Mouse (Mus musculus) hindbrain, embryonic 11.5 days (tissue): ENCODE measurements around the gene Tmem238l. TPM values are rescaled to one million over a fixed set of nuclear protein-coding genes. Genes with fewer than 3 reads are reported as not detected.

ENCODE experiments used
- ATAC-seq: fragments of 200-750 bp; cut with Nextera tagmentation; 2 replicates; pipeline ENCODE4 v1.8.0; 2017; ENCODE audit warnings: mild to moderate bottlenecking, moderate TSS enrichment, moderate library complexity; ENCODE audit not compliant: low FRiP score
- DNase-seq: peaks from one replicate; pipeline ENCODE4 v3.0.0-alpha.2; 2015; ENCODE audit warnings: low spot score
- H3K27ac ChIP-seq: fragments of 300-500 bp; sonication (generic); 2 replicates; pipeline ENCODE4 v1.5.1; 2014; ENCODE audit warnings: mild to moderate bottlenecking, low read depth, low read length
- H3K27me3 ChIP-seq: fragments of 300-500 bp; sonication (generic); 2 replicates; pipeline ENCODE4 v1.6.1; 2014; ENCODE audit warnings: mild to moderate bottlenecking, low read length, moderate library complexity, mixed read lengths; ENCODE audit not compliant: control insufficient read depth, insufficient read depth
- H3K36me3 ChIP-seq: fragments of 300-500 bp; sonication (generic); 2 replicates; pipeline ENCODE4 v1.6.1; 2014; ENCODE audit warnings: mild to moderate bottlenecking, low read length, moderate library complexity, mixed read lengths; ENCODE audit not compliant: control insufficient read depth, insufficient read depth
- H3K4me1 ChIP-seq: fragments of 300-500 bp; sonication (generic); replicated peaks from 2 replicates; pipeline ENCODE4 v1.6.1; 2014; ENCODE audit warnings: low read length, mixed read lengths; ENCODE audit not compliant: control insufficient read depth, insufficient read depth
- H3K4me2 ChIP-seq: fragments of 300-500 bp; sonication (generic); replicated peaks from 2 replicates; pipeline ENCODE4 v1.6.1; 2014; ENCODE audit warnings: mild to moderate bottlenecking, low read depth, low read length
- H3K4me3 ChIP-seq: fragments of 300-500 bp; sonication (generic); 2 replicates; pipeline ENCODE4 v1.5.1; 2014; ENCODE audit warnings: low read depth, low read length
- H3K9ac ChIP-seq: fragments of 300-500 bp; sonication (generic); 2 replicates; pipeline ENCODE4 v1.6.1; 2014; ENCODE audit warnings: low read depth, low read length
- H3K9me3 ChIP-seq: fragments of 300-500 bp; sonication (generic); 2 replicates; pipeline ENCODE4 v1.6.1; 2016; ENCODE audit warnings: low read length; ENCODE audit not compliant: control insufficient read depth
- WGBS: fragments of 180-500 bp; shearing (Covaris S2); extraction: QIAGEN DNeasy Blood & Tissue Kit; methylation state at CpG from one replicate; pipeline ENCODE4 v1.1.7; 2014; 5-methylcytosine and 5-hydroxymethylcytosine counted together
- polyA plus RNA-seq: library from polyadenylated mRNA; unstranded; fragments of >200 nt; fragmentation: Nextera tagmentation; extraction: Ambion mirVana; gene quantifications from 2 replicates; pipeline ENCODE4 v1.2.1, GENCODE M21; 2014

Gene Tmem238l
- not detected in 2 replicates for polyA plus RNA-seq

DNA sequence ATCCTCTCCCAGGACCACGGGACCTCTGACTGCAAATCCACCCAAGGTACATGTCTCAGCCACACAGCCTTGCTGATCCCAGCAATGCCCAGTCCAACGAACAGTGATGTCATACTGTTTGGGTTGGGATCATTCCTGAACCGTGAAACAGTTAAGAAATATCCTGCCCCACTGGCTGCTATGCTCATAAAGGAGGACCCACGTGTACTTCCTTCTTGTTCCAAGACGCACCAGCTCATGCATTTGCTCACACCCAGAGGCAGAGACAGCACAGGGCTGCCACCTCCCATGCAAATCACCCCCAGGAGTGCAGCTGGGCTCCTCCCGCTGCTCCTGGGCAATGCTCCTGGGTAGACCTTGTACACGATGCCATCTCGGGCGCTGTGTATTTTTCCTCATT, at the start of gene Tmem238l:
Gene Tmem238l (plus strand): TSS at position 336 of the 400 bp plus-strand sequence.
- no peak within 1 kb of the TSS for H3K27ac ChIP-seq
- H3K9me3 ChIP-seq = no peaks in the 10 kb centered on the region
- H3K4me3 ChIP-seq = no peak within 1 kb of the TSS
- H3K27me3 ChIP-seq = no peaks in the 10 kb centered on the region
- no peak within 1 kb of the TSS for H3K9ac ChIP-seq
- H3K4me2 ChIP-seq = no peak within 1 kb of the TSS
- ATAC-seq = no peak
- DNase-seq = no peak
- no peaks in the 10 kb centered on the region for H3K36me3 ChIP-seq
- WGBS = 84% methylated on average over 9 of the region's 9 CpGs
- no peaks in the 10 kb centered on the region for H3K4me1 ChIP-seq

GRCm38 (mm10) chr11:66911811-66912210, 44.6 kb upstream of the Tmem238l start, which contains the start of gene Pirt:
TSS of gene Pirt (plus strand) at chr11:66911981.
- Histone ChIP-seq H3K9me3 (no peaks in the 10 kb centered on the region), H3K4me3 (no peak within 1 kb of the TSS), H3K27me3 (no peaks in the 10 kb centered on the region), H3K27ac (no peak within 1 kb of the TSS), H3K36me3 (no peaks in the 10 kb centered on the region), H3K9ac (no peak within 1 kb of the TSS), H3K4me1 (no peaks in the 10 kb centered on the region), H3K4me2 (no peak within 1 kb of the TSS)
- no peak for ATAC-seq
- DNase-seq = no peak
- 51% methylated on average over 10 of the region's 10 CpGs for WGBS

- no peaks in the 10 kb centered on the region for H3K9me3 ChIP-seq
- WGBS = 55% methylated on average over 17 of the region's 17 CpGs
- H3K27me3 ChIP-seq = no peaks in the 10 kb centered on the region
- H3K9ac ChIP-seq = no peak overlapping the region
- ATAC-seq = no peak
- no peaks in the 10 kb centered on the region for H3K4me1 ChIP-seq
- H3K27ac ChIP-seq = no peak overlapping the region
- H3K4me2 ChIP-seq = no peak overlapping the region
- no peaks in the 10 kb centered on the region for H3K36me3 ChIP-seq
- H3K4me3 ChIP-seq = no peak overlapping the region
- no peak for DNase-seq
Observed at GRCm38 (mm10) chr11:66912531-66913458, 43.6 kb upstream of the Tmem238l start.

DNA sequence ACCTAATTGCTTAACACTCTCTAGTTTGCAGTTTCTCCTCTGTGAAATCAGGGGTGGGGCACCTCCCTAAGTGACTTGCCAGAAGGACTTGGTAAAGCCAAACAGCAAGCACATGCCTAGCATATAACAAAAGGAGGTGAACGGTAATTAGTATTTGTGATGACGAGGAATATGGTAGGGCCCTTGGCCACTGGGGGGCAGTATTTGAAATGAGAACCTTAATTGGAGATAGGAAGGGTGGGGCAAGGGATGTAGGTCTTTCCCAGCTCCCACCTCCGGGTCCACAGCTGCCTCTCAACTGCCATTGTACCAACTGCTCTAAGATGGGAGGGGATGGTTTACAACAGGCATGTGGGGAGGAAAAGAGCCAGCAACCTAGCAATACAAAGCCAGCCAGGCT, 42.2 kb upstream of the Tmem238l start:
- Histone ChIP-seq H3K4me1 (no peaks in the 10 kb centered on the region), H3K27ac (no peak overlapping the region), H3K4me3 (no peak overlapping the region), H3K27me3 (no peaks in the 10 kb centered on the region), H3K9me3 (no peaks in the 10 kb centered on the region), H3K9ac (no peak overlapping the region), H3K4me2 (no peak overlapping the region), H3K36me3 (no peaks in the 10 kb centered on the region)
- DNase-seq (peak; percentile 67), ATAC-seq (no peak)
- 33% methylated on average over 3 of the region's 3 CpGs for WGBS

DNA sequence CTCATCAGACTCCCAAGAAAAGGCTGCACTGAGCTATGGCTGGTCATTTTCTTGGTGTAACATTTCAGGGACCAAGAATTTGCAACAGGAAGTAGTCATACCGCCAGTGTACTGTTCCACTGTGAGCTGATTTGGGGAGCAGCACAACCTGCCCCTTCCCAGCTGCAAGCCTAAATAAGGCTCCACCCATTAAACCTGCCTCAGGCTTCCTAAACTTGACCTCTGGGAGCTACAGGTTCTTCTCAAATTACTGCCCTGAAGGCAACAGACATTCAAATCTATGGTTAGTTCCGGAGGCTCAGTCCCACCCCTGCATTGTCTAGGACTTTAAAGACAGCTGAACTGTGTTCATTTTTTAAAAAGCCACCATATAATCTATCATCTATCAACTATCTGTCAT, 36.4 kb upstream of the Tmem238l start:
- no peaks in the 10 kb centered on the region; the same call in 1 of the 2 replicates for H3K4me1 ChIP-seq
- whole genome bisulfite sequencing = 69% methylated on average over 2 of the region's 2 CpGs
- no peak overlapping the region for H3K4me3 ChIP-seq
- no peaks in the 10 kb centered on the region for H3K27me3 ChIP-seq
- no peak overlapping the region for H3K9ac ChIP-seq
- DNase-seq (no peak), ATAC-seq (no peak)
- no peaks in the 10 kb centered on the region for H3K9me3 ChIP-seq
- H3K4me2 ChIP-seq = no peak overlapping the region
- H3K36me3 ChIP-seq = no peaks in the 10 kb centered on the region
- no peak overlapping the region for H3K27ac ChIP-seq

DNA sequence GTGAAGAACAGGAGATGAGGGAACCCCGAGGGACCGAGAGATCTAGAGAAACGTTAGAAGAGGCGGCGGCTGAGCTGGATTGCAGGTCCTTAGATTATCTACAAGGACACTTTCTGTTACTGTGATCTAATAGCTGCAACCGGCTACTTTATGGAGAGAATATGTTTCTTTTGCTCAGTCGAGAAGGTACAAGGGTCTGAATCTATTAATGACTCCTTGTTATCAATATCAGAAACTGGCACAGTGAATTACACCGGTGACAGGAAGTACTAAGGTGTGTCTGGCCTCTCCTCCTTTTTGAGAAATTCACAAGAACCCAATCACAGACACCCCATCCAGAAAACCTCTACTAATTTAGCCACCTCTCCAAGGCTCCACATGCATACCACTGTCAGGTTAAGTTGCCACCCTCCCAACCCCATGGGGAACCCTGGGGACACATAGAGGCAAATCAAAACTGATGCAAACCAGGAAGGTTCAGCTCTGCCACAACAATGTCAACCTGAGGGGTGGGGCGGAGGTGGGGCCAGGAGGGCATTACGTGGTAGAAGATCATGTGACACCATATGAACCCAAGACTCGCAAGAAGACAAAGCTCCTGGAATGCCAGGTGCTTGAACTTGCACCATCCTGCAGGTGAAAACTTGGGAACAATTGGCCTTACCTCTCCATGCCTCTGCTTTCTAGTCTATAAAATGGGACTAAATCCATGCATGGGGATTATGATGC, 32.2 kb upstream of the Tmem238l start:
- Histone ChIP-seq H3K9ac (no peak overlapping the region), H3K36me3 (no peaks in the 10 kb centered on the region), H3K27ac (no peak overlapping the region), H3K27me3 (no peaks in the 10 kb centered on the region), H3K4me3 (no peak overlapping the region), H3K4me1 (no peaks in the 10 kb centered on the region; the same call in 1 of the 2 replicates), H3K9me3 (no peaks in the 10 kb centered on the region), H3K4me2 (no peak overlapping the region)
- DNase-seq (no peak), ATAC-seq (no peak)
- 84% methylated on average over 11 of the region's 11 CpGs for WGBS

GRCm38 (mm10) chr11:66928311-66928710, 28.1 kb upstream of the Tmem238l start:
- 48% methylated on average over 3 of the region's 3 CpGs for WGBS
- H3K27ac ChIP-seq = no peak overlapping the region
- no peaks in the 10 kb centered on the region for H3K9me3 ChIP-seq
- no peaks in the 10 kb centered on the region for H3K4me1 ChIP-seq
- no peak for DNase-seq
- no peak for ATAC-seq
- H3K4me3 ChIP-seq = no peak overlapping the region
- H3K9ac ChIP-seq = no peak overlapping the region
- H3K4me2 ChIP-seq = no peak overlapping the region
- H3K36me3 ChIP-seq = no peaks in the 10 kb centered on the region
- H3K27me3 ChIP-seq = no peaks in the 10 kb centered on the region

DNA sequence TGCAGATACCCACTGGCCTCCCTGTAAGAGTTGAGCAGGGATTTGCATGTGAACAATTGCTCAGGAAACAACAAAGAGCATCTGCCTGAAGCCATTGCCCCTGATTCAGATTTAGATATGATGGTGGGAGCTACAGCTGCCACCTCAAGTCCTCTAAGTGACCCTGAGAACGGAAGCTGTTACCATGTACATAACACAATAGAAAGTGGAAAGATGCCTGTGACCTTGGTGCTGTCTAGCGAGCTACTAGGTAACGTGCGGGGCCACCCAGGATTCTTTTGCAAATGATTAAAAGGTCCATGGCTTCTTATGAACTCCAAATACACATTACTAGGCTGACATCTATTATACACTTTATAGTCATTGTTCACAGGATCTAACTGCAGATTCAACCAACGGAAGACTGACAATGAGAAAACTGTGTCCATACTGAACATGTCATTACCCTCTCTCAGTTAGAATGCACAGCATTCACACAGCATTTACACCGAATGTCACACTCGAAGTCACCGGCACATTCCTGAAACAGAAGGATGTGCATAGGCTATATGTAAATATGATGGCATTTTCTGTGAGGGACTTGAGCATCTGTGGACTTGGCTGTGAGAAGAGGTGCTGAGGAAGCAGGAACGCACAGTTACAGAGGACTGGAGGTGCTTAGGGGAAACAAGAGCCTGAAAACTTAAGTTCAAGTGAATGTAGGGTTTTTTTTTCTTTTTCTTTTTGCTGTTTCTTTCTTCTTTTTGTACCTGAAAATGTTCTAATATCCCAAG, 23.4 kb upstream of the Tmem238l start:
- Histone ChIP-seq H3K9me3 (no peaks in the 10 kb centered on the region), H3K4me1 (no peaks in the 10 kb centered on the region), H3K27ac (no peak overlapping the region), H3K4me2 (no peak overlapping the region), H3K9ac (no peak overlapping the region), H3K4me3 (no peak overlapping the region), H3K36me3 (no peaks in the 10 kb centered on the region), H3K27me3 (no peaks in the 10 kb centered on the region)
- DNase-seq (no peak), ATAC-seq (no peak)
- WGBS = 72% methylated on average over 9 of the region's 9 CpGs
